Mouse (Mus musculus) spleen, adult 12 weeks (tissue): Measurements from ENCODE around the gene Trappc4.
A peak's percentile ranks its signal among the peaks of the same experiment; 100 is the strongest.
"Not testable (repeated sequence)": the region's sequence is repeated elsewhere in the genome, so short reads cannot be mapped to it uniquely, and the experiment has no call there.

ENCODE experiments used
- DNase-seq: peaks from one replicate; pipeline ENCODE4 v3.0.0; 2022; ENCODE audit warnings: low spot score

Gene Trappc4

GRCm38 (mm10) chr9:44406906-44407751, at the start of gene Trappc4, which contains the start of gene Rps25:
Gene Trappc4, minus strand, starts transcription at chr9:44407600.
Gene Rps25, plus strand, starts transcription at chr9:44407139.
- peak; percentile 90 for DNase-seq

- DNase-seq, result no peak
These were observed 47.5 kb upstream of the Trappc4 start, which contains the start of gene Upk2 for GRCm38 (mm10) chr9:44454891-44455220. Gene Upk2, minus strand, starts transcription at chr9:44454976.

- peak; percentile 62 for DNase-seq
These were observed 46.9 kb upstream of the Trappc4 start for GRCm38 (mm10) chr9:44454132-44454890.

- DNase-seq, result no peak
These were observed 43.0 kb upstream of the Trappc4 start for GRCm38 (mm10) chr9:44450387-44450786.

GRCm38 (mm10) chr9:44444402-44445025, 37.1 kb upstream of the Trappc4 start:
- DNase-seq, result not testable (repeated sequence)

- no peak for DNase-seq
These were observed 33.6 kb upstream of the Trappc4 start, which contains the start of gene Foxr1 for GRCm38 (mm10) chr9:44440961-44441360. Gene Foxr1, minus strand, starts transcription at chr9:44441136.

GRCm38 (mm10) chr9:44435747-44436146, 28.3 kb upstream of the Trappc4 start:
- DNase-seq, result no peak

GRCm38 (mm10) chr9:44432577-44433185, 25.3 kb upstream of the Trappc4 start:
- DNase-seq, result no peak

- no peak for DNase-seq
These were observed 16.2 kb upstream of the Trappc4 start for GRCm38 (mm10) chr9:44423576-44423975.

GRCm38 (mm10) chr9:44420280-44420898, 13.0 kb upstream of the Trappc4 start:
- DNase-seq, result no peak

- not testable (repeated sequence) for DNase-seq
These were observed 12.3 kb upstream of the Trappc4 start for GRCm38 (mm10) chr9:44419730-44420129.

- DNase-seq, result no peak
These were observed 11.4 kb upstream of the Trappc4 start, which contains the start of gene Ccdc84 for GRCm38 (mm10) chr9:44418519-44419385. Gene Ccdc84, minus strand, starts transcription at chr9:44418569.

- DNase-seq, result peak; percentile 89
These were observed 10.5 kb upstream of the Trappc4 start for GRCm38 (mm10) chr9:44417892-44418363.

GRCm38 (mm10) chr9:44417156-44417891, 9.9 kb upstream of the Trappc4 start:
- no peak for DNase-seq

- no peak for DNase-seq
These were observed 5.4 kb upstream of the Trappc4 start for GRCm38 (mm10) chr9:44412781-44413180.

GRCm38 (mm10) chr9:44412306-44412705, 4.9 kb upstream of the Trappc4 start:
- no peak for DNase-seq

- no peak for DNase-seq
These were observed 4.3 kb upstream of the Trappc4 start for GRCm38 (mm10) chr9:44411601-44412130.

- no peak for DNase-seq
These were observed 3.4 kb upstream of the Trappc4 start for GRCm38 (mm10) chr9:44410647-44411336.

GRCm38 (mm10) chr9:44408693-44409092, 1.3 kb upstream of the Trappc4 start:
- DNase-seq, result not testable (repeated sequence)
